8 mouse cellular contexts compared by ENCODE assay signal in genomic region chr9:80688481-80689086, GRCm38 (mm10).
DNase-seq lines count a peak whose midpoint lies in the region; ATAC-seq lines count a peak whose summit lies in the region.

No protein-coding gene starts in this region.

- no peak overlapping the region for H3K4me3 ChIP-seq in hindbrain, embryonic 14.5 days (replicated peaks; ENCODE audit: low read length)

- H3K9ac ChIP-seq in hindbrain, embryonic 14.5 days, result no peak overlapping the region

- no peaks in the 10 kb centered on the region for H3K9me3 ChIP-seq in hindbrain, embryonic 14.5 days (ENCODE audit: control insufficient read depth, low read length)

- 49% methylated on average over 9 of the region's 9 CpGs for WGBS in hindbrain, embryonic 14.5 days

- H3K4me1 ChIP-seq in hindbrain, embryonic 14.5 days (replicated peaks; ENCODE audit: control insufficient read depth, insufficient read depth, low read length), result no peaks in the 10 kb centered on the region

- ATAC-seq in hindbrain, embryonic 14.5 days (ENCODE audit: low FRiP score), result peak; percentile 77; the same call in 1 of the 2 replicates
- no peak for ATAC-seq in frontal cortex, adult (ENCODE audit: low TSS enrichment)

- H3K36me3 ChIP-seq in hindbrain, embryonic 14.5 days (replicated peaks; ENCODE audit: control insufficient read depth, insufficient read depth), result no peaks in the 10 kb centered on the region

- H3K27ac ChIP-seq in hindbrain, embryonic 14.5 days, result peak overlapping the region; percentile 29; the same call in 1 of the 2 replicates

- peak overlapping the region; percentile 18; the same call in 1 of the 2 replicates for H3K4me2 ChIP-seq in hindbrain, embryonic 14.5 days (replicated peaks)

- peak; percentile 4 to 5 for DNase-seq in cerebellum, adult 18-20 months
- DNase-seq in cerebellum, adult 11 months, result no peak
- DNase-seq in urinary bladder, adult 2 months (ENCODE audit: low spot score), result peak; percentile 29
- DNase-seq in urinary bladder, postnatal 10 days (ENCODE audit: low spot score), result no peak
- DNase-seq in hindbrain, embryonic 14.5 days (ENCODE audit: low spot score), result peak; percentile 41
- peak; percentile 1 for DNase-seq in ovary, postnatal 14 days (ENCODE audit: low spot score)
- no peak for DNase-seq in spleen, postnatal 14 days (ENCODE audit: low spot score in 2 of 2)

- H3K27me3 ChIP-seq in hindbrain, embryonic 14.5 days (ENCODE audit: control insufficient read depth, insufficient read depth, low read length), result no peaks in the 10 kb centered on the region

Comparison
In these comparisons a context has a peak if more than half of its experiments do, and no peak if none do; other contexts are left out.
1. DNase-seq: peak in cerebellum, adult 18-20 months (2 of 2), urinary bladder, adult 2 months (single experiment), hindbrain, embryonic 14.5 days (single experiment) and ovary, postnatal 14 days (single experiment); none in cerebellum, adult 11 months (single experiment), urinary bladder, postnatal 10 days (single experiment) and spleen, postnatal 14 days (0 of 2).